Mouse (Mus musculus) heart, postnatal 0 days (tissue): ENCODE data around the gene Zscan12.

Experiments
- CTCF ChIP-seq: IDR thresholded peaks from 2 replicates; pipeline ENCODE4 v1.5.1; 2016; ENCODE audit warnings: antibody characterized with exemption, control low read depth, low read depth
- EP300 ChIP-seq: IDR thresholded peaks from 2 replicates; pipeline ENCODE4 v1.6.1; 2016; ENCODE audit warnings: antibody characterized with exemption, low read depth

- no peak for TF ChIP-seq CTCF
- TF ChIP-seq EP300, result no peak
These were observed 52.6 kb downstream of the Zscan12 start for GRCm38 (mm10) chr13:21415266-21415665.
